Comparison of ENCODE assay signal across 19 mouse cellular contexts in the genomic region with DNA sequence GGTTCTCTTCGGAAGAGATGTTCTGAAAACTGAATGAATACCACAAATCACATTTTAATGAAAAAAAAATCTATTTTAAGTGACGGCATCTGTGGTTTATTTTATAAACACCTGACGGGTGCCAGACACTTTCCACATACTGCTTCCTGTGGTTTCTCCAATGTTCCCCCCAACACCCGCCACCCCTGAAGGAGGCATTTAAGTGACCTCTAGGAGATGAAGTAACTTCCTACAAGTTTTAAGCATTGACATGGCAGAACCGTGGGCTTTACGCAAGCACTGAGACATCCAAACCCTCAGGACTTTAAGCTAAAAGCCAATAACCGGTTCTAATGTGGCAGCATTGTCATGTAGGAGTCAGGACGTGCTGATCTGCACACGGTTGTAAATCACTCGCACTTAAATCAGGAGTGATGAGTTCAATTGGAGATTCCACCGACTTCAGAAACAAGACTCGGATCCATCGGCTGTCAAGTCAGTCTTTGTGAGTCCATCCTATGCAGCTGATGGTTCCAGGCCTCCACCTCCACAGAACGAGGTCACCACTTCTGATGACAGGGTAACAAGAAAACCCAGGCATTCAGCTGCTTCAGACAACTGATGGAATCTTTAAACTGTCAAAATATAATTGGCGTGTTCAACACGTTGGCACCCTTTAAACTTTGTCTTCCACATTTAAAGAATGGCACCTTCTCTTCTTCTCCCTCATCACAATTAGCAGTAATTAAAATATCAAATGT.
A peak's percentile ranks its signal among the peaks of the same experiment; 100 is the strongest.
DNase-seq lines count a peak whose midpoint lies in the region; ATAC-seq lines count a peak whose summit lies in the region.
"Had no signal": no experiment of that assay in that cellular context is flagged by ENCODE, and none has a peak within 500 bp of the region (broad histone marks: within the 10 kb centered on the region; RNA-seq: fewer than 3 reads in every experiment).

No protein-coding gene starts in this region.

- ATAC-seq in megakaryocyte progenitor cell, adult 5-6 weeks (replicated peaks; ENCODE audit: poor library complexity) = peak; percentile 86
- ATAC-seq: CD4-positive, CD25-positive, alpha-beta regulatory T cell, adult 4 months; hindbrain, embryonic 16.5 days; liver, postnatal 0 days had no signal

- DNase-seq in lung, postnatal 25 days (ENCODE audit: low spot score) = peak; percentile 3
- no peak for DNase-seq in lung, adult 18-20 months
- peak; percentile 67 for DNase-seq in 416B (ENCODE audit: low read depth)
- DNase-seq in fat pad, adult 2 months (ENCODE audit: extremely low read depth, low read depth, low spot score) = peak; percentile 39
- DNase-seq in thymus, postnatal 10 days (ENCODE audit: low spot score in 2 of 2) = no peak
- DNase-seq in layer of hippocampus, adult 18-20 months (ENCODE audit: low spot score in 2 of 2) = no peak
- DNase-seq: cerebellum, adult 18-20 months; forebrain, postnatal 0 days; gastrocnemius, postnatal 25 days; heart, postnatal 14 days; kidney, adult 18-20 months; kidney, postnatal 25 days; liver, postnatal 0 days; lung, postnatal 14 days; right cerebral cortex, postnatal 14 days; thymus, postnatal 14 days had no signal

Comparison
In these comparisons a context has a peak if more than half of its experiments do, and no peak if none do; other contexts are left out.
1. DNase-seq: peak in lung, postnatal 25 days (single experiment), 416B (single experiment) and fat pad, adult 2 months (single experiment); none in lung, adult 18-20 months (0 of 2), thymus, postnatal 10 days (0 of 2) and layer of hippocampus, adult 18-20 months (0 of 2).